Mouse (Mus musculus) layer of hippocampus, adult 8-10 months (tissue): ENCODE measurements around the gene Asgr2. TPM values are rescaled to one million over a fixed set of nuclear protein-coding genes. Genes with fewer than 3 reads are reported as not detected.
"Not testable (repeated sequence)": the region's sequence is repeated elsewhere in the genome, so short reads cannot be mapped to it uniquely, and the experiment has no call there.

Experiments used
- DNase-seq, 2 experiments: peaks; one replicate each; pipeline ENCODE4 v3.0.0; 2022; ENCODE audit warnings: low spot score in 2 of 2
- total RNA-seq, 4 experiments: library from RNA; stranded (reverse); gene quantifications; 2 replicates each; pipeline ENCODE4 v1.2.4; 2022

Asgr2 gene
- total RNA-seq, 4 experiments from 2014 or later = 0.32 TPM; not detected in 3

GRCm38 (mm10) chr11:70084563-70084962 lies 7.9 kb upstream of the Asgr2 start:
- DNase-seq = no peak

GRCm38 (mm10) chr11:70097396-70097795 lies 5.0 kb downstream of the Asgr2 start:
- DNase-seq = no peak

- DNase-seq = no peak
Observed at GRCm38 (mm10) chr11:70099102-70099501, 6.7 kb downstream of the Asgr2 start.

GRCm38 (mm10) chr11:70099809-70100208 lies 7.4 kb downstream of the Asgr2 start:
- no peak for DNase-seq

GRCm38 (mm10) chr11:70103701-70104315 lies 11.4 kb downstream of the Asgr2 start:
- no peak for DNase-seq

GRCm38 (mm10) chr11:70107085-70107484 lies 14.6 kb downstream of the Asgr2 start:
- DNase-seq = no peak

- no peak for DNase-seq
Observed at GRCm38 (mm10) chr11:70110146-70110545, 17.7 kb downstream of the Asgr2 start.

- no peak for DNase-seq
Observed at GRCm38 (mm10) chr11:70114562-70114961, 22.1 kb downstream of the Asgr2 start.

- no peak for DNase-seq
Observed at GRCm38 (mm10) chr11:70115901-70116300, 23.5 kb downstream of the Asgr2 start.

GRCm38 (mm10) chr11:70129926-70130379 lies 37.5 kb downstream of the Asgr2 start, which contains the start of gene Mgl2:
Gene Mgl2, plus strand, starts transcription at chr11:70130329.
- no peak for DNase-seq

- not testable (repeated sequence) for DNase-seq
Observed at GRCm38 (mm10) chr11:70135001-70135400, 42.6 kb downstream of the Asgr2 start.

GRCm38 (mm10) chr11:70135925-70136324 lies 43.5 kb downstream of the Asgr2 start:
- DNase-seq = not testable (repeated sequence)

- no peak for DNase-seq
Observed at GRCm38 (mm10) chr11:70139171-70139570, 46.7 kb downstream of the Asgr2 start.

- no peak for DNase-seq
Observed at GRCm38 (mm10) chr11:70151072-70151471, 58.6 kb downstream of the Asgr2 start.

Other genes starting within 250 kb of the Asgr2 start
- gene Plscr3, start 246.3 kb upstream of the Asgr2 start, total RNA-seq = 10 to 100 TPM; 17.1 to 21.8 (median 20.0) TPM
- gene Tnk1, start 233.9 kb upstream of the Asgr2 start, total RNA-seq = not detected
- not detected for gene Tmem95, start 214.6 kb upstream of the Asgr2 start, total RNA-seq
- gene Kctd11, start 211.2 kb upstream of the Asgr2 start, total RNA-seq = 1 to 10 TPM; 1.4 to 2.8 (median 1.6) TPM
- gene Acap1, start 197.1 kb upstream of the Asgr2 start, total RNA-seq = under 1 TPM in 2 of 4 experiments, not detected in 2; 0.14 to 0.34 TPM
- under 1 TPM in 2 of 4 experiments, not detected in 2; 0.64 to 0.72 TPM for gene 2810408A11Rik, start 191.7 kb upstream of the Asgr2 start, total RNA-seq
- 100 to 1,000 TPM in 3 of 4 experiments, 10 to 100 TPM in 1; 92.4 to 126 (median 112) TPM for gene Neurl4, start 191.6 kb upstream of the Asgr2 start, total RNA-seq
- 10 to 100 TPM; 28.2 to 44.5 (median 38.4) TPM for gene Gps2, start 178.8 kb upstream of the Asgr2 start, total RNA-seq
- 100 to 1,000 TPM; 395 to 425 (median 420) TPM for gene Eif5a, start 170.7 kb upstream of the Asgr2 start, total RNA-seq
- gene Ybx2, start 156.8 kb upstream of the Asgr2 start, total RNA-seq = 10 to 100 TPM; 10.6 to 18.7 (median 13.9) TPM
- 1 to 10 TPM; 3.0 to 4.6 (median 3.8) TPM for gene Slc2a4, start 144.5 kb upstream of the Asgr2 start, total RNA-seq
- not detected for gene Cldn7, start 127.9 kb upstream of the Asgr2 start, total RNA-seq
- 100 to 1,000 TPM; 108 to 123 (median 119) TPM for gene Ctdnep1, start 111.5 kb upstream of the Asgr2 start, total RNA-seq
- 10 to 100 TPM; 69.7 to 96.0 (median 77.7) TPM for gene Elp5, start 110.1 kb upstream of the Asgr2 start, total RNA-seq
- gene Gabarap, start 101.5 kb upstream of the Asgr2 start, total RNA-seq = 100 to 1,000 TPM; 232 to 255 (median 246) TPM
- 10 to 100 TPM; 45.2 to 59.7 (median 49.7) TPM for gene Phf23, start 96.9 kb upstream of the Asgr2 start, total RNA-seq
- 10 to 100 TPM; 35.4 to 54.0 (median 41.6) TPM for gene Dvl2, start 92.0 kb upstream of the Asgr2 start, total RNA-seq
- 10 to 100 TPM; 60.3 to 69.1 (median 64.8) TPM for gene Acadvl, start 77.2 kb upstream of the Asgr2 start, total RNA-seq
- 100 to 1,000 TPM; 730 to 858 (median 789) TPM for gene Dlg4, start 75.7 kb upstream of the Asgr2 start, total RNA-seq
- 1 to 10 TPM in 1 of 4 experiments, under 1 TPM in 3; 0.79 to 3.0 (median 0.90) TPM for gene Asgr1, start 38.6 kb upstream of the Asgr2 start, total RNA-seq
- 1 to 10 TPM in 1 of 4 experiments, under 1 TPM in 2, not detected in 1; 0.45 to 1.9 (median 0.52) TPM for gene Mgl2, start 37.7 kb downstream of the Asgr2 start, total RNA-seq
- gene Clec10a, start 63.6 kb downstream of the Asgr2 start, total RNA-seq = 1 to 10 TPM; 1.1 to 1.8 (median 1.4) TPM
- gene Slc16a11, start 120.1 kb downstream of the Asgr2 start, total RNA-seq = 10 to 100 TPM; 35.6 to 44.8 (median 42.1) TPM
- 1 to 10 TPM; 6.5 to 9.5 (median 7.4) TPM for gene Slc16a13, start 128.4 kb downstream of the Asgr2 start, total RNA-seq
- 1 to 10 TPM in 1 of 4 experiments, under 1 TPM in 3; 0.91 to 1.9 (median 0.95) TPM for gene Bcl6b, start 137.2 kb downstream of the Asgr2 start, total RNA-seq
- gene 0610010K14Rik, start 145.3 kb downstream of the Asgr2 start, total RNA-seq = 10 to 100 TPM; 39.3 to 45.7 (median 42.6) TPM
- 1 to 10 TPM; 2.5 to 8.6 (median 3.5) TPM for gene Gm21988, start 147.2 kb downstream of the Asgr2 start, total RNA-seq
- 100 to 1,000 TPM; 203 to 263 (median 244) TPM for gene Rnasek, start 147.2 kb downstream of the Asgr2 start, total RNA-seq
- gene Alox12, start 162.7 kb downstream of the Asgr2 start, total RNA-seq = under 1 TPM; 0.17 to 0.41 (median 0.37) TPM
- under 1 TPM in 3 of 4 experiments, not detected in 1; 0.18 to 0.38 (median 0.18) TPM for gene Alox12e, start 230.0 kb downstream of the Asgr2 start, total RNA-seq